Mouse (Mus musculus): ENCODE data around the gene Orm3.

The Orm3 gene

DNA sequence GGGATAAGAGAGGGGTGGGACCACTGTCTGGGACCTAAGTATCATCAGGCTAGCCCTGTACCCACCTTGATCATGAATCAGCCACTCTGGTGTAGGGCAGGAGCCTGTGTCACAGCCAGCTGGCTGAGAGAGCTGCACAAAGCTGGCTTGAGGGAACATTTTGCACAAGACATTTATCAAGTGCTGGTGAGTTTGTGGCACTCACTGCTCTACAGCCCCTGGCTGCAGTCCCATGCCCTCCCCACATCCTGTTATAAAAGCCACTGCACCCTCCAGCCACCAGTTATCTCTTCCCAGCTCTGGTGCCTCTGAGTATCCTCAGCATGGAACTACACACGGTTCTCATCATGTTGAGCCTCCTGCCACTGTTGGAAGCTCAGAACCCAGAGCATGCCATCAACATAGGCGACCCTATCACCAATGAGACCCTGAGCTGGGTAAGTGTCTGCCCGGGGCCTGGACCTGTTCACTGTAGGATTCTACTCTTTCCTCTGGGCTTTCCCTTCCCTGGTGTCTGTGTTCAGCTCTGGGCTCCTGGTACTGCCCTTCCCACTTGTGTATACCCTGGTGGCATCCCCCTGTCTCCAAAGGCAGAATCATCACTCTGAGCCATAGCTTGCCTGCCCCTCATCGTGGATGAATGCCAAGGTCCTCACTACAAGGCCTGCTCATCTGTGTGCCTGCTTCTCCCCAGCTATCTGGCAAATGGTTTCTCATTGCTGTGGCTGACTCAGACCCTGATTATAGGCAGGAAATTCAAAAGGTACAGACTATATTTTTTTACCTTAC, at the start of gene Orm3:
Orm3 (plus strand) TSS at position 286 of the 789 bp plus-strand sequence.
- DNase-seq: no peak

DNA sequence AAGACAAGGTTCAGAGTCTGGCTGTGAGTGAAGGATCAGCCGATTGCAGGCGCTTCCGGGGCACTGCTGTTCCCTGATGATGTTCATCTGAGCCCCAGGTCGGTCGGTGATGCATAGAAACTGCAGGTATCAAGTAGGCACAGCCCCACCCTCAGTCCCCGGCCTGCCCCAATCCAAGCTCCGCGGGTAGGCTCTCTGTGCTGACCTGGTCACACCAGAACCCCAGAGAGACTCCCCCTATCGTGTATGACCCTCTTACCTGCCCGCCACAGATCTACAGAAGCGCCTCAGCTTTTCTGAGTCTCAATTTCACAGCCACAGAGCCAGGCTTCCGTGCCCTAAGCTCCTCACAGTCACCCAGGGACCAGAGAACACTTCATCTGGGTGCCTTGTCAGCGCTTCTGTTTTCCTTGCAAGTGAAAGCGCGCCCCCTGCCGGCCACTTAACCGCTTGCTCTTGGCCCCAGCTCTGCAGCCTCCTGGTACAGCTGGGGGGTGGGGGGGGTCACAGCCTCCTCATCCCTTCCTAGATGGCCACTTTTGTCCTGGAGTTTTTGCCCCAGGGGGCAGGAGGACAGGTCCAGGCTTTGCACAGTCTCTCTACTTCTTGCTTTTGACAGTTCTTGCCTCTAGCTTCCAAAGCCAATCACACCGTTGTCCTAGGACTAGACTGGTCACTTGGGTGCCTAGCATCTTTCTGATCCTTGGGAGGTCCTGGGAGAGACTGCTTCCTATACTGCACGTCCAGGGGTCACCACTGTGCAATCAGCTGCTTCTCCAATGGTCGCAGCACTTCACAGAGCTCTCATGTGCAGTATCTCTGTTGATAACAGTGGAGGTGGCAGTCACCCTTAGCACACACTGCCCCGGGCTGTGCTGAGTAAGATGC, 48.5 kb upstream of the Orm3 start:
- DNase-seq: peak; percentile 97

DNA sequence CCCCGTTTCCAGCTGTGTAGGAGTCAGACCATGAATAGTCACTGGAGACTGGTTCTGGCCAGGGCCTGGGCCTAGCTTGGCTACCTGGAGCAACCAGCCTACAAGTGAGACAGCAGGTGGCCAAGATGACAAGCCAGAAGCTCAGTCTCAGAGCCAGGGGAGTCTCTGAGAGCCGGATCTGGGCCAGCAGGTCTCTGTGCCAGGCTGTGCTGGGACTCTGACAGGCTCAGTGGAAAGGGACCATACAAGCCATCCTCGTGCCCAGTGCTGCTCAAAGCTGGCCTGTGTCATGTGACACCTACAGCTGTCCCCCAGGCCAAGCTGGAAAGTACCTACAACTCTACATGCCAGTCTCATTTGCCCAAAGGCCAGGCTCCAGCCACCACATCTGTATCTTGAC, 47.6 kb upstream of the Orm3 start:
- no peak for DNase-seq

DNA sequence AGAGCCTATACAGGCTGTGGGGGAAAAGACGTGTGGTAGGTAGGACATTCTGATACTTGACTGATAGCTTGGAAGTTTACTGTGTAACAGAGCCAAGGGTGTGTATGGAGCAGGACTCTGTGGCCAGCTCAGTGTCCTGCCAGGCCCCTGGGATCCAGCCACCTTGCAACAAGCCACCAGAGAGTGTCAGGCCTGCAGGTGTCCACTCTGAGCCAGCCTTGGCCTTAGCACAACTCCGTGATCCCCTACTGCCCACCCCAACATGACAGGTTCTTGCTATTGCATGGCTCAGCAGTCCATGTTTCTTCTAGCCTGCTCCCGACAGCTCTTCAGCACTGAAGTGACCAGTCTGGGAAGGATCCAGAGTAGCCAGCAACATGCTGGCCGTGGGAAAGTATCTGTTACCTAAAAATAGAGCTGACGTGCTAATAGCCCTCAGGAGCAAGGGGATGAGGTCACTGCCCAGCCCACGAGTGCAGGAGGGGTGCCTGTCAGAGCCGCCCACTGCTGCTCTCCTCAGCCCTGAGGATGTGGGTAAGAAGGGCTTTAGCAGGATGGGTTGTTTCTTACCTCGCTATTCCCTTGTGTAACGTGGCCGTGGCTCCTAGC, 45.6 kb upstream of the Orm3 start:
- DNase-seq: no peak

DNA sequence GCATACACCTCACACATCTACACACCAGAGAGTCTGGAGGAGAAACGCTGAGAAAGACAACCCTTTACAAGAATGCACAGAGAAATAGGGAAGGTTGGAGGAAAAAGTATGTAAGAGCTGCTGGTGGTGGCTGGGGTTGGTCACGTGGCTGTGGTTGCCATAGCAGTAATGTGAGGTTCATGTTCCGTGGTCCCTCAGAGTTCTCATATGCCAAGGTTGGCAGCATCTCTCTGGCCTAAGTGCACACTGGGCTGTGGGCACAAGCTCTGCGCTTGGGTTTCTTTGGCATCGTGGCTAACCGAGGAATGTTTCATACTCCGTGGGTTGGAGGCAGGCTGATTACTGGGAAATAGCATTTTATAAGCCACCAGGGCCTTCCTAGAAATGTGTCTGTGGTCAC, 44.5 kb upstream of the Orm3 start:
- DNase-seq: no peak

DNA sequence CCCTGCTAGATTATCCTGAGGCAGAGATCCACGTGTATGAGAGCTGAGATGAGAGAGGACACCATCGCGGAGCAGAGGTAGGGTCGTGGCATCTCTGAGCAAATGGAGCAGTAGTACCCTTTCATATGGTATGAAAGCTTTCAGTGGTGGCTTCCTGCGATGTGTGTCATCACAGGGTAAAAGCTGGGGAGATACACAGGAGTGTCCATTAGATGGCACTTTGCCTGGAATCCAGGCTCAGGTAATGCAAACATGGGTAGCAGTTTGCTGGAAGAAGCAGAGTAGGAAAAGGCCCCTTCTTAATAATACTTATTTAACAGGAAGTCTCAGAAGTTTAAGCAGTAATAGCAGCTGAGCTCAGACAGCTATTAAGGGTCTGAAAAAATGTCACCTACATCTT, 41.9 kb upstream of the Orm3 start:
- no peak for DNase-seq

DNA sequence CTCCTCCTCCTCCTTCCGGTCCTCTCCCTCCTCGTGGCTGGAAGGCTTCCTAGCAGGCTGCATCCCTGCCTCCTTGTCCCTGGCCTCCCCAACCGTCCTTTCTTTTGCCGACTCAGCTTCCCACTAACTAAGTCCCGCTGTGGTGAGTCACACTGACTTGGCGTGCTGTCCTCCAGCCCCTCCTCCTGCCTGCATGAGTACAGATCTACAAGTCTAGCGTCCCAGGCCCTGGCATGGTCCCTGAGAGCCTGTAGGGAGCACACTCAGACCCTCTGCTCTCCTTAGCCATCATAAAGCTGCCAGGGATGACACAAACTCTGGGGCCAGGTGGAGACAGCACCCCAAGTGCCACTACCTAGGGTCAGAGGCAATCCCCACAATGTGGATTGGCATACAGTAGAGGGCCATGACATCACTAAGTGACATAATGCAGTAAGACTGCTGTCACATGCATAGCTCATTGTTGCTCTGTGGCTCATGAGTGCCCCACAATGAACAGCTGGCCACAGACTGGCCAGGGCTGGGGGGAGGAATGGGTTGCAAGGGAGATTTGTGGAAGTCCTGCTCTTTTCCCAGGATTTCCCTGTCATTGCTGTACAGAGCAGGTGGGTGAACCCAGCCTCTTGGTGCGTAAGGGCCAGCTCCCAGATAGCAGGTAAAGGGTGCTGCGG, 39.8 kb upstream of the Orm3 start:
- DNase-seq: peak; percentile 58

DNA sequence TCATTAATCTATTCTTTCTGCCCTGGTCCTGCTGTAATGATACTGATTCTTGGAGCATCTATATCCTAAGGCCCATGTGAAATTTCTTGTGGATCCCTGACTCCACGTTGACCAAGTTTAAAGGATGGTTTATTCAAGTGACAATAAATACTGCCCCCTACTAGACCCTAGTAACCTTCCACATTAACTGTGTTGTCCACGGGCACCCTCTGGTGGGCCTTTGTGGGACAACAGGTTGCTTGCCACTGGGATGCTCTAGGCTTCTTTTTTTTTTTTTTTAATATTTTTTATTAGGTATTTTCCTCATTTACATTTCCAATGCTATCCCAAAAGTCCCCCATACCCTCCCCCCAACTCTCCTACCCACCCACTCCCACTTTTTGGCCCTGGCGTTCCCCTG, 36.4 kb upstream of the Orm3 start:
- DNase-seq: peak; percentile 88

DNA sequence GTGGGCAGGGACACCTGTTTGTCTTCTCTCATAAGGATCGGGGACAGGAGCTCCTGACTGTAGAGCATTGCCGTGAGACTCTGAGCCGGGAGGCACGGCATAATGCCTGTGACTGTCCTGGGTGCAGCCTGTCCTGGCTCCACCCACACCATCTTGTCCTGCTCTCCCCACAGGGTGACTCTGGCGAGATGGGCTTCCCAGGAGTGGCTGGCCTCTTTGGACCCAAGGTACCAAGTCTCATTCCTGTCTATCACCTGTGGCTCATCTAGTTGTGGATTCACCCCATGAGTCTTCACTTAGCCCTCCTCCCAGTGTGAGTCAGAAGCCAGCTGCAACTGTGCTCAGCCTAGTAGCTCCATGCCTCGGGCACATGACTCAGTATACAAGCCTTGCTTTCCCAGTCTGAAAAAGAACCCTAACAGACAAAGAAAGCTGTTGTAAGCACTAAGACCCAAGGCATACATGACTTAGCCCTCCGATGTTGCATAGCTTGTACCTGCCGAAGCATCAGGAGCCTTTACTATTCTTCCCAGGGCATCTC, 32.6 kb upstream of the Orm3 start:
- DNase-seq: no peak

DNA sequence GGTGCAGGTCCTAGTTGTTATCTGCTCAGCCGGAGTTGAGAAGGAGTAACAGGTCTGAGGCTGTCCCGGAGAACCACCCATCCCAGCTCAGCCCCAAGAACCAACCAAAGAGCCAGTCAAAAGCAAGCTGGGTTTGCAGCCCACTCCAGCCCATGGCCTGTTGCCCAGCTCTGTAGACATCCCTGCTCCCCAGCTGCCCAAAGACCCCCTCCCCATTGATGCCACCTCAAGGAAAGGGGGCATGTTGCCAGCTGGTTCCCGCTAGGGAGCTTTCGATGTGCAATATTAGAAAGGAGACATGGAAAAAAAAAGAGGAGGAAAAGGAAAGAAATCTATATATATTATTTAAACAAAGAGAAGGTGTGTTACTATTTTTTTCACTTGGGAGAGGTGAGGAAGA, 22.6 kb upstream of the Orm3 start:
- no peak for DNase-seq

DNA sequence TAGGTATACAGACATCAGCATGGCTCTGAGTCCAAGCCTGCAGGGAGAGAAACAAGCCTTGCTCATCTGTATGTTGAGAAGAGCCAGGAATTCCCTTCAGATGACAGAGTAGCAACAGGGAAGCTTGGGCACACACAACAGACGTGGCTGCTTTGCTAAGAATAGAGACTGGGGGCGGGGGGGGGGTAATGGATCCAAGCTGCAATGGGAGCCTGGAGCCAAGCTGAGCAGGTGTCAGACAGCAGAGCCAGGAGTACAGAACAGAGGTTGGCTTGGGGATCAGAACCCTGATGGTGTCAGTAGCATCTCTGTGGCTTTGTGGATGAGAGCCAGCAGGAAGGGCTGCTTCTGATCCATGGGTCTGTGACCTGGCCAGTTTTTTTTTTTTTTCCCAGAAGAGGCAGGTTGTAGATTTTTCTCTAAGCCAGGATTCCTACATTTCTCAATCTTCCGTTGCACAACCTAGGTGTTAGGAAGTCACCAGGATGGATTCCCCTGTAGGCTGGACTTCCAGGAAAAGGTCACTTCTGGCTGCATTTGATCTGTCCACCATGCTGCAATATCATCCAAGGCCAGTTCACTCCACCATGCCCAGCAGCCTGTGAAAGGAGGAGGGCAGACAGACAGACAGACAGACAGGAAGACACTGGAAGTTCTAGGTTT, 17.4 kb upstream of the Orm3 start:
- no peak for DNase-seq

DNA sequence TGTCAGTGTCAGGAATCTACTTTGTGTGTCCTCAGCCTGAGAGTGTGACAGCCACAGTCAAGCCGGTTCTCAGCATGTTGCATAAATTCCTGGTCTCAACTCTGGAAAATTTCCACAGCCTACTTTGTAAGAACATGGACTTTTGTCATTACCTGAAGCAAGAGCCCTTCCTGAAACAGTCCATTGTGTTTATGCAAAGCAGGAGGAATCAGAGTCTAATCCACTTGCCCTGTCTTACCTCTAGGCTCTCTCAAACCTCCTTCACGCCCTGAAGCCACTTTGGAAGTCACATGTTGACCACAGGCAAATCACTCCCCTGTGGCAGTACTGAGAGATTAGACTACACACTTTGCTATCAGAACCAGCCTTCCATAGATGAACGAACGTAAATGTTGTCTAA, 13.5 kb upstream of the Orm3 start:
- DNase-seq: no peak

DNA sequence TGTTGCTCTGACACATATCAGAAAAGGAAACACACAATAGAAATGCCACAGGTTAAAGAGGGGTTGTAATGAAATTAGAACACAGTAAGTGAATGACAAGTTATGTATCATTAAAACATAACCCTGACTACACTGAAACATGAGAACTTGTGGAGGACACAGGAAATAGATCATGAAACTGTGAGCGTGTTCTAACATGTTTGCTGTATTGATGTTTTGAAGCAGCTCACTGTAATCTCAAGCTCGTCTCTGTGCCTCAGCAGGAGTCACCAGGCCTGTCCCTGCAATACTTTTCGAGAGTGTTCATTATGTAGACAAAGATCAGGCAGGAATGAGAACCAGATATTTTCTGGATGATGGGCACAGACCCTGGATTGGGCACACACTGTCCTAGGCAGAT, 12.4 kb upstream of the Orm3 start:
- no peak for DNase-seq

DNA sequence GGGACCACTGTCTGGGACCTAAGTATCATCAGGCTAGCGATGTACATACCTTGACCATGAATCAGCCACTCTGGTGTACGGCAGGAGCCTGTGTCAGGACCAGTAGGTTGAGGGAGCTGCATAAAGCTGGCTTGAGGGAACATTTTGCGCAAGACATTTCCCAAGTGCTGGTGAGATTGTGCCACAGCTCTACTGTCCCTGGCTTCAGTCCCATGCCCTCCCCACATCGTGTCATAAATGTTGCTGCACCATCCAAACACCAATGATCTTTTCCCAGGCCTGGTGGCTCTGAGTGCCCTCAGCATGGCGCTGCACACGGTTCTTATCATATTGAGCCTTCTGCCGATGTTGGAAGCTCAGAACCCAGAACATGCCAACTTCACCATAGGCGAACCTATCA, 11.7 kb upstream of the Orm3 start, which contains the start of gene Orm1:
Orm1 (plus strand) TSS at position 266 of the 400 bp plus-strand sequence.
- no peak for DNase-seq

DNA sequence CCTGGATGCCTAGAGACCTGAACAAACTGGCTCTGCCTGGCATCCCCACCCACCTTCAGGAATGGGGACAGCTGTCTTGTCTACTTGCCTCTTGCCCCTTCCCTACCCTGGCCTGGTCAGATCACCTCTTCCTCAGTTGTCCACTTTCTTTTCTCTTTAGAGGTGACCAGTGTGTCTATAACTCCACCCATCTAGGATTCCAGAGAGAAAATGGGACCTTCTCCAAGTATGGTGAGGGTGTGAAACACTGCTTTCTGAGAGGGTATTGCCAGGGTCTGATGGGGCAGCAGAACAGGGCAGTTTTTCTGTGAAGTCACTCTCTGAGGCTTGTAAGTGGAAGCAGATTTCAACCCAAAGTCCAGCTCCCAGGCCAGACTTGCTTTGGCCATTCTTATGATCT, 10.7 kb upstream of the Orm3 start:
- DNase-seq: no peak

DNA sequence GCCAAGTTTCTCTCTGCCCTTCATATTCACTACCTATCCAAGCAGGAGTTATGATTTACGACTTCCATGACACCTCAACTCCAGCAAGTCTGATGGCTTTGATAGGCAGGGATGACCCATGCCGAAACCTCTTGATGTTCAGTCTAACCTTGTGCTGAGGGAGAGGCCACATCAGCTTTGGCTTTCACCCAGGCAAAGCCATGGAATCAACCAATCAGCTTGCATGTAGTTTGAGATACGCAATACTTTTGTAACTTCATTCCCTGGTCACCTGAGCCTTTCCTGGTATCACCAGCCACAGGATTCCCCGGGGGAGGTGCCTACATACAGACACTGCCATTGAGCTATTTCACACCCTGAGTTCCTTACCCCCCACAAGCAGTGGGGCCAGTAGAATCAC, 9.3 kb upstream of the Orm3 start:
- DNase-seq: no peak

DNA sequence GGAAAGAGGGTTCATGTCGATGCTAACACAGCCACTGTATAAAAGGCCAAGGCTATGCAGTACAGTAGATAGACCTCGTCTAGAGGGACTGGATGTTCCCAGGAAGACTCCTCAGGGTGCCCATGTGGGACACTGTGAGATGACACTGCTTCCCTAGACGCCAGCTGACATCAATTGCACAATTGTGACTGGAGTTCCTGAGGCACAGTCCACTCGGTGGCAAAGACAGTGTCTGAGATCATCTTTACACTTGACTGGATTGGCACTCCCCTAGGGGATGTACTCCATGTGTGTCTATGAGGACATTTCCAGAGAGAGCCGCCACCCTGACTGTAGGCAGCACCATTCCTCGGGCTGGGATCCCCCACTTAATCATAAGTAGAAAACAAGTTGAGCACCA, 7.4 kb upstream of the Orm3 start:
- DNase-seq: no peak

DNA sequence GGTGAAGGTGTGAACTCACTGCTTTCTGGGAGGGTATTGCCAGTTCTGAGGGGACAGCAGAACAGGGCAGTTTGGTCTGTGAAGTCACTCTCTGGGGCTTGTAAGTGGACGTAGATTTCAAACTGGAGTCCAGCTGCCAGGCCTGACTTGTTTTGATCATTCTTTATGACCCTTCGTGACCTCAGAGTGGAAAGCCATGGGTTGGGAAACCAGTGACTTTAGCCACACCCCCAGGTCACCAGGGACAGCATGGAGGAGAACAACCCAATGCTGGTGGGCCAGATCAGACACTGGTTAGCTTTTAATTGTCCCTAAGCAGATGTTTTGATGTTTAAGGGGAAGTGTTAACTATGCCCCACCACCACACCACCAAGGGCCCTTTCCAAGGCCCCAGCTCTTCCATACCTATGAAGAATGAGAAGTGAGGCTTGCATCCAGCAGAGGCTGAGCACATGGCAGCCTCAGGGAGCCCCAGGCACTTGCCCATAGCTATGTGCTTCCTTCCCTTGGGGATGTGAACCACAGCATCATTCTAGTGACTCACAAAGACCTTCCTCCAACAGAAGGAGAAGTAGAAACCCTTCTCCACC, 1.1 kb downstream of the Orm3 start:
- no peak for DNase-seq

DNA sequence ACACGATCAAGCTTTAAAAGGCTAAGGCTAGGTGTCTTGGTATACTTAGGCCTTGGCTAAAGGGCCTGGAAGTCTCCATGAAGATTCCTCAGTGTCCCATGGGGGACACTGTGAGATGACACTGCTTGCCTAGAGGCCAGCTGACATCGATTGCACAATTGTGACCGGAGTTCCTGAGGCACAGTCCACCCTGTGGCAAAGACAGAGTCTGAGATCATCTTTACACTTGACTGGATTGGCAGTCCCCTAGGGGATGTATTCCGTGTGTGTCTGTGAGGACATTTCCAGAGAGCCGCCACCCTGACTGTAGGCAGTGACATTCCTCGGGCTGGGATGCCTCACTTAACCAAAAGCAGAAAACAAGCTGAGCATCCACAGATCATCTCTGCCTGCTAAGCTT, 3.9 kb downstream of the Orm3 start:
- DNase-seq: no peak

DNA sequence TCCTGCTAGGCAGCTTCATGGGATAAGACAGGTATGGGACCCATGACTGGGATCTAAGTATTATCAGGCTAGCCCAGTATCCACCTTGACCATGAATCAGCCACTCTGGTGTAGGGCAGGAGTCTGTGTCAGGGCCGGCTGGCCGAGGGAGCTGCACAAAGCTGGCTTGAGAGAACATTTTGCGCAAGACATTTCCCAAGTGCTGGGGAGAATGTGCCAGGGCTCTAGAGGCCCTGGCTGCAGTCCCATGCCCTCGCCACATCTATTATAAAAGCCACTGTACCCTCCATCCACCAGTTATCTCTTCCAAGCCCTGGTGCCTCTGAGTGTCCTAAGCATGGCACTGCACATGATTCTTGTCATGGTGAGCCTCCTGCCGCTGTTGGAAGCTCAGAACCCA, 6.2 kb downstream of the Orm3 start, which contains the start of gene Orm2:
Orm2 (plus strand) TSS at position 300 of the 400 bp plus-strand sequence.
- no peak for DNase-seq

DNA sequence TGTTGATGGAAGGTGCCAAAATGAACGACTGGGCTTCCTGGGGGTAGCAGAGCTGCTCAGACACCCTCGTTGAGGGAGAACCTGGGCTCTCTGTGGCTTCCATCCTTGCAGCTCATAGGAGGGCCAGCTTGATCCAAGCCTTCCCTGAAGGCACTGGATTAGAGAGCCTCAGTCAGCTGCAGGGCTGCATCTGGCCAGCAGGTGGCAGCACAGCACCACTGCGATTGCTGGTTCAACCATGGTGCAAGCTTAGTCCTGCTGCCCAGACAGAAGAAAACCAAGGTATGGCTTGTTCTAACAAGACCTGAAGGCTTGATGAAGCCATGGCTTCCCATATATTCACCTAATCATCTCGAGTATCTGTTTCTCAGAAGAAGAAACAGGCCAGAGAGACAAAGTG, 12.6 kb downstream of the Orm3 start:
- DNase-seq: peak; percentile 94

DNA sequence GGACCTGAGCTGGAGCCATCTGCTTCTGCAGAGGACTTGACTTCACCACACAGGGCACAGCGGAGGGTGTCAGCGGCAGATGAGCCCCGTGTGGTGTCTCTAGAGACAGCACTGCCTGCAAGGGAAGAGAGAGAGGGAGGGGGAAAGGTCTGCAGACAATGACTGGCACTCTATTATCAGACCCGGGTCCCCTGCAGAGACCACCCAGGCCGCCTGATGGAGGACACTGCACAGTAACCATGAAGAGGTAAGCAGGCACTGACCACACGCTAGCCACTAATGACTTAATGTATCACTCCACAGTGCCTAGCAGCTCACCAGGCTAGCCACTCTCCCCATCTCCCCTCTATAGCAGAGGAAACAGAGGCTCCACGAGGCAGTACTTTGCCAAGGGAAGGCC, 14.9 kb downstream of the Orm3 start:
- no peak for DNase-seq
